Mouse (Mus musculus): Measurements from ENCODE around the gene Vmn1r47.
"Not testable (repeated sequence)": the region's sequence is repeated elsewhere in the genome, so short reads cannot be mapped to it uniquely, and the experiment has no call there.

Gene Vmn1r47

GRCm38 (mm10) chr6:90015847-90016246 is at the start of gene Vmn1r47:
TSS of gene Vmn1r47 (plus strand) at chr6:90016147.
- DNase-seq = not testable (repeated sequence)

- DNase-seq = no peak
Observed at GRCm38 (mm10) chr6:89966341-89966740, 49.6 kb upstream of the Vmn1r47 start.

GRCm38 (mm10) chr6:89969013-89969412 is 46.9 kb upstream of the Vmn1r47 start, which contains the start of gene Vmn1r46:
TSS of gene Vmn1r46 (plus strand) at chr6:89969313.
- no peak for DNase-seq

GRCm38 (mm10) chr6:89985989-89986388 is 30.0 kb upstream of the Vmn1r47 start:
- DNase-seq = no peak

- not testable (repeated sequence) for DNase-seq
Observed at GRCm38 (mm10) chr6:90036741-90037140, 20.8 kb downstream of the Vmn1r47 start, which contains the start of gene Vmn1r48. TSS of gene Vmn1r48 (minus strand) at chr6:90036841.
